Mouse (Mus musculus): ENCODE measurements at regions not wholly inside any gene's neighbourhood (a gene's known extent, or its start where the extent isn't known, plus 50 kb on each side); places are given as distances from the start of the nearest gene placed in this dataset.
"Not testable (repeated sequence)": the region's sequence is repeated elsewhere in the genome, so short reads cannot be mapped to it uniquely, and the experiment has no call there.

GRCm38 (mm10) chr17:83039563-83039962, 175.5 kb upstream of the Pkdcc start:
- DNase-seq (ENCODE audit: low spot score in 2 of 2) = no peak

GRCm38 (mm10) chr17:83044515-83044914, 170.6 kb upstream of the Pkdcc start:
- DNase-seq (ENCODE audit: low spot score in 2 of 2) = no peak

- DNase-seq (ENCODE audit: low spot score in 2 of 2) = no peak
These were observed 165.0 kb upstream of the Pkdcc start for GRCm38 (mm10) chr17:83049972-83050535.

GRCm38 (mm10) chr17:83050591-83051197, 164.4 kb upstream of the Pkdcc start:
- DNase-seq (ENCODE audit: low spot score in 2 of 2) = no peak

GRCm38 (mm10) chr17:83052613-83053140, 162.4 kb upstream of the Pkdcc start:
- no peak for DNase-seq (ENCODE audit: low spot score in 2 of 2)

- DNase-seq (ENCODE audit: low spot score in 2 of 2) = no peak
These were observed 157.3 kb upstream of the Pkdcc start for GRCm38 (mm10) chr17:83057832-83058231.

GRCm38 (mm10) chr17:83061843-83062242, 153.2 kb upstream of the Pkdcc start:
- no peak for DNase-seq (ENCODE audit: low spot score in 2 of 2)

GRCm38 (mm10) chr17:83063848-83064247, 151.2 kb upstream of the Pkdcc start:
- no peak for DNase-seq (ENCODE audit: low spot score in 2 of 2)

GRCm38 (mm10) chr17:83064376-83064775, 150.7 kb upstream of the Pkdcc start:
- not testable (repeated sequence) for DNase-seq (ENCODE audit: low spot score in 2 of 2)

- no peak for DNase-seq (ENCODE audit: low spot score in 2 of 2)
These were observed 145.8 kb upstream of the Pkdcc start for GRCm38 (mm10) chr17:83069246-83069645.

- no peak for DNase-seq (ENCODE audit: low spot score in 2 of 2)
These were observed 143.3 kb upstream of the Pkdcc start for GRCm38 (mm10) chr17:83071746-83072145.

GRCm38 (mm10) chr17:83072175-83072574, 142.9 kb upstream of the Pkdcc start:
- DNase-seq (ENCODE audit: low spot score in 2 of 2) = no peak

GRCm38 (mm10) chr17:83074893-83075292, 140.2 kb upstream of the Pkdcc start:
- no peak for DNase-seq (ENCODE audit: low spot score in 2 of 2)

- no peak for DNase-seq (ENCODE audit: low spot score in 2 of 2)
These were observed 137.1 kb upstream of the Pkdcc start for GRCm38 (mm10) chr17:83077737-83078600.

- DNase-seq (ENCODE audit: low spot score in 2 of 2) = no peak
These were observed 136.3 kb upstream of the Pkdcc start for GRCm38 (mm10) chr17:83078601-83079360.

- no peak for DNase-seq (ENCODE audit: low spot score in 2 of 2)
These were observed 135.8 kb upstream of the Pkdcc start for GRCm38 (mm10) chr17:83079361-83079685.

- DNase-seq (ENCODE audit: low spot score in 2 of 2) = no peak
These were observed 133.4 kb upstream of the Pkdcc start for GRCm38 (mm10) chr17:83081729-83082128.

- DNase-seq (ENCODE audit: low spot score in 2 of 2) = no peak
These were observed 131.6 kb upstream of the Pkdcc start for GRCm38 (mm10) chr17:83083521-83083920.

GRCm38 (mm10) chr17:83085792-83086475, 129.2 kb upstream of the Pkdcc start:
- no peak for DNase-seq (ENCODE audit: low spot score in 2 of 2)

- DNase-seq (ENCODE audit: low spot score in 2 of 2) = no peak
These were observed 128.4 kb upstream of the Pkdcc start for GRCm38 (mm10) chr17:83086703-83087102.

GRCm38 (mm10) chr17:83088471-83088870, 126.6 kb upstream of the Pkdcc start:
- DNase-seq (ENCODE audit: low spot score in 2 of 2) = no peak

Measured in spleen, postnatal 14 days (tissue).